Mouse (Mus musculus) heart, embryonic 11.5 days (tissue): ENCODE results near the gene Ggt5. TPM values are rescaled to one million over a fixed set of nuclear protein-coding genes. Genes with fewer than 3 reads are reported as not detected.
A peak's percentile ranks its signal among the peaks of the same experiment; 100 is the strongest.

Experiments
- ATAC-seq: fragments of 200-750 bp; cut with Nextera tagmentation; replicated peaks from 2 replicates; pipeline ENCODE4 v1.8.0; 2017; ENCODE audit warnings: moderate library complexity; ENCODE audit not compliant: insufficient number of reproducible peaks, low FRiP score, low TSS enrichment
- H3K27ac ChIP-seq: fragments of 300-500 bp; sonication (generic); 2 replicates; pipeline ENCODE4 v1.5.1; 2014; ENCODE audit warnings: mild to moderate bottlenecking, low read depth, low read length
- H3K27me3 ChIP-seq: fragments of 300-500 bp; sonication (generic); 2 replicates; pipeline ENCODE4 v1.6.1; 2014; ENCODE audit warnings: mild to moderate bottlenecking, low read length, mixed read lengths; ENCODE audit not compliant: control insufficient read depth, insufficient read depth
- H3K36me3 ChIP-seq: fragments of 300-500 bp; sonication (generic); 2 replicates; pipeline ENCODE4 v1.6.1; 2014; ENCODE audit warnings: mild to moderate bottlenecking, low read length, moderate library complexity, mixed read lengths; ENCODE audit not compliant: control insufficient read depth, insufficient read depth
- H3K4me1 ChIP-seq: fragments of 300-500 bp; sonication (generic); 2 replicates; pipeline ENCODE4 v1.6.1; 2014; ENCODE audit warnings: low read length; ENCODE audit not compliant: control insufficient read depth, insufficient read depth
- H3K4me2 ChIP-seq: fragments of 300-500 bp; sonication (generic); 2 replicates; pipeline ENCODE4 v1.6.1; 2014; ENCODE audit warnings: mild to moderate bottlenecking, moderate library complexity
- H3K4me3 ChIP-seq: fragments of 300-500 bp; sonication (generic); 2 replicates; pipeline ENCODE4 v1.5.1; 2014; ENCODE audit warnings: low read depth, low read length
- H3K9ac ChIP-seq: fragments of 300-500 bp; sonication (generic); 2 replicates; pipeline ENCODE4 v1.6.1; 2014; ENCODE audit warnings: mild to moderate bottlenecking, low read depth, low read length, moderate library complexity
- H3K9me3 ChIP-seq: fragments of 300-500 bp; sonication (generic); replicated peaks from 2 replicates; pipeline ENCODE4 v1.6.1; 2016; ENCODE audit warnings: low read length; ENCODE audit not compliant: control insufficient read depth
- WGBS: fragments of 180-500 bp; shearing (Covaris S2); extraction: QIAGEN DNeasy Blood & Tissue Kit; methylation state at CpG from one replicate; pipeline ENCODE4 v1.1.7; 2014; ENCODE audit not compliant: insufficient replicate concordance; 5-methylcytosine and 5-hydroxymethylcytosine counted together
- polyA plus RNA-seq: library from polyadenylated mRNA; unstranded; fragments of >200 nt; fragmentation: Nextera tagmentation; extraction: Ambion mirVana; gene quantifications from 2 replicates; pipeline ENCODE4 v1.2.1, GENCODE M21; 2014

The Ggt5 gene
- polyA plus RNA-seq, 1 experiment from 2014 or later: 2.8 TPM

DNA sequence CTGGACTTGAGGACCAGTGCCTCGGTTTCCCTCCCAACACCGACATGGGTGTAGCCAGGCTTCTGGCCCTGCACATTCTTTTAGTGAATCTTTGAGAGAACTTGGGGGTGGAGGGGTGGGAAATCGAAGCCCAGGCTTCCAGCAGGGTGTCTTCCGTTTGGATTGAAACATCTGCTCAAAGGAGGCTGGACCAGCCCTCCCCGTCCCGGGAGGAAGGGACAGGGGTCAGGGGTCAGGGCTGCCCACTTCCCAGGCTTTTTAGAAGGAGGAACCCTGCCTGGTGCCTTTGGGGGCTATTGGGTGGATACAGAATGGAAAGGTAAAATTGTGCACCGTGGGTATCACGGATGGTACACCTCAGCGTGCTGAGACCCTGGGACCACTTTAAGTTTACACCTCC, 17.2 kb upstream of the Ggt5 start:
- ATAC-seq: no peak
- no peaks in the 10 kb centered on the region for H3K9me3 ChIP-seq
- H3K9ac ChIP-seq: no peak overlapping the region
- no peak overlapping the region for H3K4me3 ChIP-seq
- 0 out of 2 replicates have a peak, but pooled peaks cover 2% of the 10 kb centered on the region for H3K27me3 ChIP-seq
- peaks cover 8% of the 10 kb centered on the region for H3K4me1 ChIP-seq
- 53% methylated on average over 9 of the region's 9 CpGs for WGBS
- H3K36me3 ChIP-seq: no peaks in the 10 kb centered on the region
- no peak overlapping the region for H3K27ac ChIP-seq
- H3K4me2 ChIP-seq: no peak overlapping the region

DNA sequence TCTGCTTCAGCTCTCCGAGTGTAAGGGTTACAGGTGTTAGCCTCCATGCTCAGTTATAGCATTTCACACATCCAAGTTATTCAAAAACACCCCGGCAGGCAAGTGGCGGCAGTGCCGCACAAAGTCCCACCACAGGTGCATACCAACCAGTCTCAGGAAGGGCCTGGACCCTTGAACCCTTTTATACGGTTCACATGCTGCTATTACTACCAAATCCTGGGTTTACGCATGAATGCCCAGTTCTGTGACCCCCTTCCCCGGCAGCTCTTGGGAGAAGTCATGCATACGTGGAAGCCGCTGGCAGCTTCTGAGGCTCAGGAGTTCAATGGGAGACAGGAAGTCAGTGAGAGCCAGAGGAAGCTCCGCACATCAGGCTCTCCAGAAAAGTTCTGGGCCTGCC, 16.0 kb upstream of the Ggt5 start:
- Histone ChIP-seq H3K27ac (no peak overlapping the region), H3K4me3 (no peak overlapping the region), H3K36me3 (no peaks in the 10 kb centered on the region), H3K9me3 (no peaks in the 10 kb centered on the region), H3K27me3 (no peaks in the 10 kb centered on the region), H3K4me2 (no peak overlapping the region), H3K4me1 (peaks cover 7% of the 10 kb centered on the region), H3K9ac (0 out of 2 replicates have a peak overlapping the region, but pooled peaks have one; percentile 40)
- WGBS: 75% methylated on average over 10 of the region's 10 CpGs
- ATAC-seq: no peak

DNA sequence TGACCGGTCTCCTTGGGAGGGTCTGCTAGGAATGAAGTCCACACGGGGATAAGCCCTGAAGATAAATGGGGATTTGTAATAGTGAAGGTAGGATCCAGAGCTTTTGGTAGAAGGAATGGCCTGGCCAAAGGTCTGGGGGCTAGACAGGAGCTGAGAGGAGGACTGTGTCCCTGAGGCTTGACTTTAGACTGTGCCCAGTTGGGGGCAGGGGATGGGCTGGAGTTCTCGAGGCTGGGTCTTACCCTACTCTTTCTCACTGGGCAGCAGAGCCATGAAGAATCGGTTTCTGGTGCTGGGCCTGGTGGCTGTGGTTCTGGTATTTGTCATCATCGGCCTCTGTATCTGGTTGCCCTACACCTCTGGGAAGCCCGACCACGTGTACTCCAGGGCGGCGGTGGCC, 15.2 kb upstream of the Ggt5 start:
- no peak for ATAC-seq
- 74% methylated on average over 9 of the region's 9 CpGs for WGBS
- Histone ChIP-seq H3K4me2 (no peak overlapping the region), H3K4me1 (no peaks in the 10 kb centered on the region), H3K9me3 (no peaks in the 10 kb centered on the region), H3K36me3 (no peaks in the 10 kb centered on the region), H3K27ac (no peak overlapping the region), H3K4me3 (no peak overlapping the region), H3K27me3 (no peaks in the 10 kb centered on the region), H3K9ac (no peak overlapping the region)

DNA sequence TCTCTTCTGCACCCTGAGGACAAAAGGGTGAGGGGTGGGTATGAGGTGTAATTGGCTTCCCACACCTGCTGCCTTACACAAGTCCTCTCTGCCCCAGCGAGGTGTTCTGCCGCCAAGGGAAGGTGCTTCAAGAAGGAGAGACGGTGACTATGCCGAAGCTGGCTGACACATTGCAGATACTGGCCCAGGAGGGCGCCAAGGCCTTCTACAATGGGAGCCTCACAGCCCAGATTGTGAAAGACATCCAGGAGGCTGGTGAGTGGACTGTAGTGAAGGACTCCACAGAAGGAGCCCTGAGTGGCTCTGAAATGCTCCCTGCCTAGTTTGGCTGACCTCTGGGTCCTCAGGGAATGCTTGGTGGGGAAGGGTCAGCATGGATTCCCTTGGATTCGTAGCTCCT, 10.0 kb upstream of the Ggt5 start:
- Histone ChIP-seq H3K4me1 (no peaks in the 10 kb centered on the region), H3K36me3 (no peaks in the 10 kb centered on the region), H3K9ac (no peak overlapping the region), H3K27ac (no peak overlapping the region), H3K4me3 (no peak overlapping the region), H3K4me2 (no peak overlapping the region), H3K27me3 (no peaks in the 10 kb centered on the region), H3K9me3 (no peaks in the 10 kb centered on the region)
- no peak for ATAC-seq
- 79% methylated on average over 6 of the region's 6 CpGs for WGBS

DNA sequence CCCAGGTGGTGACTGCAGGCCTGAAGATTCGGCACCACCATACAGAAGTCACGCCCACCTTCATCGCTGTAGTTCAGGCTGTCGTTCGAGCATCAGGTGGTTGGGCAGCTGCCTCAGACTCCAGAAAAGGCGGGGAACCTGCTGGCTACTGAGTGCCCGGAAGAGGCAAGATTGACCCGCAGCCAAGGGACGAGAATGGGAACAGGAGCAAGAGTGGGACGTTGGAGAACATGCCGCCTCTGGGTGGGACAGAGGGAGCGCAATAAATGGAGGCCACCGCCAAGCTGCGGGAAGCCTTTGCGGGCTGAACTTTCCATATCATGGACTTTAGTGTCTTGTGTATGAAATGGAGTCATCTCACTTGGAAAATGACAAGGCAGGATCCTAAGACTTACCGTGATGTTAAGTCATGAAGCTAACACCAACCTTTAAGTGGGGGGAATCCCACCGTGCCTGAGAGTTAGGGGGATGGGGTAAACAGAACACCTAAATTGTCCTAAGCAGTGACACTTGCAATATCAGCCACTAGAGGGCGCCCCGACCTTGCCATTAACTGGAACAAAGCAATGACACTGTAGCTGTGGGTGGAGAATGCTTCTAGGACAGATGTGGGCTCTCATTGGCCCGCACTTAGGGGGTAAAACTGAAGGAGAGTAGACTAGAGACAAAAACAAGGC, 3.1 kb upstream of the Ggt5 start:
- Histone ChIP-seq H3K27ac (no peak overlapping the region), H3K9me3 (no peaks in the 10 kb centered on the region), H3K36me3 (no peaks in the 10 kb centered on the region), H3K4me3 (no peak overlapping the region), H3K4me1 (peaks cover 20% of the 10 kb centered on the region; the same call in 1 of the 2 replicates), H3K9ac (no peak overlapping the region), H3K4me2 (peak overlapping the region; percentile 44), H3K27me3 (peaks cover 9% of the 10 kb centered on the region)
- WGBS: 20% methylated on average over 20 of the region's 20 CpGs
- no peak for ATAC-seq

DNA sequence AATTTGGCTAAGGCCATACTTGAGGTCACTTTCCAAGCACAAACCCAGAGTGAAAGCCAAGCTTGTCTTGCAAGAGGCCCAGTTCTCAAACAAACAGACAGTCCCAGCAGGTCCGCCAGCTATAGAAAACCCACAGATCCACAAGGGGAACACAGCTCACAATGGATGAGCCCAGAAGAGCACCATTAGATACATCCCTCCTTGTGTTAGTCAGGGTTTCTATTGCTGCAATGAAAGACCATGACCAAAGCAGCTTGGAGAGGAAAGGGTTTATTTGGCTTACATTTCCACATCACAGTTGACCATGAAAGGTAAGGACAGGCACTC, 2.6 kb upstream of the Ggt5 start:
- 83% methylated on average over 1 of the region's 1 CpGs for WGBS
- Histone ChIP-seq H3K9ac (no peak overlapping the region), H3K4me1 (peaks cover 20% of the 10 kb centered on the region; the same call in 1 of the 2 replicates), H3K4me2 (no peak overlapping the region), H3K27me3 (peaks cover 9% of the 10 kb centered on the region), H3K36me3 (no peaks in the 10 kb centered on the region), H3K9me3 (no peaks in the 10 kb centered on the region), H3K4me3 (no peak overlapping the region), H3K27ac (no peak overlapping the region)
- ATAC-seq: no peak

DNA sequence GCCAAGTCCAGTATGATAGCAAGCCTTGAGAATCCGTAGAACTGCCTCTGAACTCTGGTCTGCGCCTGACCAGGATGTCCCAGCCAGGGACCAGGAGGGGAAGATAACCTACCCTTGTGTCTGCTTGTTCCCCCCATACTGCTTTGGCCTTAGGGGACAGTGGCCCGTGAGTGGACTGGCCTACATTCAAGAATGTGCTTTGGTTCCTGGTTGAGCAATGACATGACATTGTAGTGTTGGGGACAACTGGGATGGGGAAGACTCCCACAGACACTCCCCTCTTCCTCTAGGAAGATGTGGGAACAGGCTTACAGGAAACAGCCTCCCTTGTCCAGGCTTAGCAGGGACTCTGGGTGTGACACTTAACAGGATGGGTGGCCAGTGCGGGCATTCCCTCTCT, 1.4 kb upstream of the Ggt5 start:
- ATAC-seq: no peak
- Histone ChIP-seq H3K9me3 (no peaks in the 10 kb centered on the region), H3K27ac (no peak overlapping the region), H3K9ac (no peak overlapping the region), H3K4me3 (no peak overlapping the region), H3K36me3 (no peaks in the 10 kb centered on the region), H3K4me1 (peaks cover 23% of the 10 kb centered on the region; the same call in 1 of the 2 replicates), H3K27me3 (peaks cover 9% of the 10 kb centered on the region), H3K4me2 (no peak overlapping the region)
- WGBS: 77% methylated on average over 4 of the region's 4 CpGs

DNA sequence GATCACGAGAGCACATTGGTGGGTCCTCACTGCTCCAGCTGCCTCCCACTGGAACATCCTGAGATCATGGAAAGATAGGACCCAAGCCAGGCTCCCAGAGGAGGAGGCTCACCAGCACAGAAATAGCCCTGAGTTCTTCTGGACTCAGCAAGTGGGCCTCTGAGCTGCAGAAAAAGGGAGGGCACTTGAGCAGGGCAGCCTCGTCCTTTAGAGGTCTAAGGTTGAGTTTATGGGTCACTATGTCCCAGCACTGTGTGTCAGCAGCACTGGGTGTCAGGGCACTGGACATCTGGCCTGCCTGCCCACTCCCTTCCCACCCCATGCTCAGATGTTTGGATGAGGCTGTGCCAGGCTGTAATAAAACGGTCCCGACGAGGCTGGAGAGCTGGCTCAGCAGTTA, 804 bp upstream of the Ggt5 start:
- peaks cover 23% of the 10 kb centered on the region; the same call in 1 of the 2 replicates for H3K4me1 ChIP-seq

DNA sequence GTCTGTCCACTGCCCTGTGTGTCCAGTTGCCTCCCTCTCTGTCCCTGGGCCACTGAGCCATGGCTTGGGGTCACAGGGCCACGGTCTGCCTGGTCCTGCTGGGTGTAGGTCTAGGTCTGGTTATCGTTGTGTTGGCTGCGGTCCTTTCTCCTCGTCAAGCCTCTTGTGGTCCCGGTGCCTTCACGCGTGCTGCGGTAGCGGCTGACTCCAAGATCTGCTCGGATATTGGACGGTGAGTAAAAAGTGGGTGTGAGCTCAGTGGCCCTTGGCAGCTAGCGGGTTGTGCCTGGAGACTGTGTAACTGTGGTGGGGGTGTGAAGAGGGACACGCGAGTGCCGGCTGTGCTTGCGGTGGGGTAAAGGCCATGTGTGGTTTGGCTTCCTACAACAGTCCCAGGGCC, 511 bp downstream of the Ggt5 start:
- Histone ChIP-seq H3K4me2 (peak overlapping the region; percentile 53), H3K9ac (0 out of 2 replicates have a peak overlapping the region, but pooled peaks have one; percentile 47), H3K36me3 (no peaks in the 10 kb centered on the region), H3K9me3 (no peaks in the 10 kb centered on the region), H3K27me3 (peaks cover 7% of the 10 kb centered on the region), H3K27ac (peak overlapping the region; percentile 73), H3K4me1 (peaks cover 23% of the 10 kb centered on the region; the same call in 1 of the 2 replicates), H3K4me3 (peak overlapping the region; percentile 15)
- ATAC-seq: no peak
- 63% methylated on average over 16 of the region's 16 CpGs for WGBS

More for the DNA sequence above, 804 bp upstream of the Ggt5 start:
- H3K4me2 ChIP-seq: no peak overlapping the region
- no peak overlapping the region for H3K9ac ChIP-seq
- H3K27ac ChIP-seq: no peak overlapping the region
- H3K9me3 ChIP-seq: no peaks in the 10 kb centered on the region
- H3K36me3 ChIP-seq: no peaks in the 10 kb centered on the region
- no peak for ATAC-seq
- no peak overlapping the region for H3K4me3 ChIP-seq
- peaks cover 9% of the 10 kb centered on the region for H3K27me3 ChIP-seq
- WGBS: 46% methylated on average over 5 of the region's 5 CpGs
